Mouse (Mus musculus) kidney, postnatal 0 days (tissue): Measurements from ENCODE around the gene Il20rb. TPM values are rescaled to one million over a fixed set of nuclear protein-coding genes. Genes with fewer than 3 reads are reported as not detected.

Experiments
- ATAC-seq: fragments of 200-750 bp; cut with Nextera tagmentation; replicated peaks from 2 replicates; pipeline ENCODE4 v1.8.0; 2017; ENCODE audit warnings: low read depth, moderate number of reproducible peaks, moderate TSS enrichment, moderate library complexity; ENCODE audit not compliant: low FRiP score
- DNase-seq: peaks from one replicate; pipeline ENCODE4 v3.0.0-alpha.2; 2016; ENCODE audit warnings: low spot score
- H3K27ac ChIP-seq: fragments of 300-500 bp; sonication (generic); 2 replicates; pipeline ENCODE4 v1.5.1; 2014; ENCODE audit warnings: mild to moderate bottlenecking
- H3K27me3 ChIP-seq: fragments of 300-500 bp; sonication (generic); 2 replicates; pipeline ENCODE4 v1.6.1; 2014; ENCODE audit warnings: low read length, mixed read lengths; ENCODE audit not compliant: insufficient read depth
- H3K36me3 ChIP-seq: fragments of 300-500 bp; sonication (generic); 2 replicates; pipeline ENCODE4 v1.6.1; 2014; ENCODE audit warnings: low read length, mixed read lengths; ENCODE audit not compliant: insufficient read depth
- H3K4me1 ChIP-seq: fragments of 300-500 bp; sonication (generic); replicated peaks from 2 replicates; pipeline ENCODE4 v1.6.1; 2014; ENCODE audit warnings: antibody characterized with exemption, low read length, mixed read lengths; ENCODE audit not compliant: insufficient read depth
- H3K4me2 ChIP-seq: fragments of 300-500 bp; sonication (generic); 2 replicates; pipeline ENCODE4 v1.6.1; 2014; ENCODE audit warnings: mild to moderate bottlenecking, low read length, moderate library complexity, mixed read lengths
- H3K4me3 ChIP-seq: fragments of 300-500 bp; sonication (generic); replicated peaks from 2 replicates; pipeline ENCODE4 v1.5.1; 2014; ENCODE audit warnings: low read depth, low read length
- H3K9ac ChIP-seq: fragments of 300-500 bp; sonication (generic); 2 replicates; pipeline ENCODE4 v1.6.1; 2014; ENCODE audit warnings: low read depth, low read length
- H3K9me3 ChIP-seq: fragments of 300-500 bp; sonication (generic); replicated peaks from 2 replicates; pipeline ENCODE4 v1.6.1; 2016; ENCODE audit warnings: low read length, inconsistent platforms, mixed read lengths
- CTCF ChIP-seq: IDR thresholded peaks from 2 replicates; pipeline ENCODE4 v1.5.1; 2016; ENCODE audit warnings: antibody characterized with exemption, low read depth, mild to moderate bottlenecking, moderate library complexity
- WGBS: fragments of 180-500 bp; shearing (Covaris S2); extraction: QIAGEN DNeasy Blood & Tissue Kit; methylation state at CpG from one replicate; pipeline ENCODE4 v1.1.7; 2014; 5-methylcytosine and 5-hydroxymethylcytosine counted together
- polyA plus RNA-seq: library from polyadenylated mRNA; unstranded; fragments of >200 nt; fragmentation: Nextera tagmentation; extraction: Ambion mirVana; gene quantifications from 2 replicates; pipeline ENCODE4 v1.2.1, GENCODE M21; 2015

Gene Il20rb
- polyA plus RNA-seq, 1 experiment from 2014 or later: 1.7 TPM

DNA sequence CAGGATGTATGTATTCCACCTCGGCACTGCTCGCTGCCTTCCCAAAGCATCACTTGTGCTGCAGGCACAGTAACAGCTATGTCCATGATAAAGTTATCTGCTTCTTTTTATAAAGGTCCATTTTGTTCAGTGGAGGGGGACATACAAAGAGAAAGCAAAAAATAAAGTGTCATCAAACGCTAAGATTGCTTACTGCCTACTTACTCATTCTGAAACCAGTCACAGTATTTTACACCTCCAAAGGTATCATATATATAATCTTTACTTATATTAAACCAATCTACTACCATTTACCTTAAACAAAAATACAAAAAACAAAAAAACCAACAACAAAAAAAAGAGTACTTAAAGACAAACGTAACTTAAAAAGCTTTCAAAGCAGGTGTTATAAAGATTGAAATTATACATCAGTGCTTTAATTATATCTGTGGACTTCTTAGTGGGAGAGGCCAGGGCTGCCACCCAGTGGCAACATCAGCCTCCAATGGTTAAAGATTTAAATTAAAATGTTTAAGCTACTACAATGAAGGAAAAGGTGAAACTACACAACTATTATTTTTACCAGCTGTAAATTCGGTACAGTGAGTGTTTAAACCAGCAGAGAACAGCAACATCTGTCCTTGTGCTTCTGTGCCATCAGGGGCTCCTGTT lies 7.1 kb upstream of the Il20rb start:
- no peak overlapping the region for H3K27ac ChIP-seq
- H3K4me1 ChIP-seq: no peaks in the 10 kb centered on the region
- no peak overlapping the region for H3K4me3 ChIP-seq
- no peaks in the 10 kb centered on the region for H3K27me3 ChIP-seq
- peak; percentile 47 for TF ChIP-seq CTCF
- WGBS: 87% methylated on average over 5 of the region's 5 CpGs
- H3K9me3 ChIP-seq: no peaks in the 10 kb centered on the region
- no peak overlapping the region for H3K4me2 ChIP-seq
- 0 out of 2 replicates have a peak, but pooled peaks cover 6% of the 10 kb centered on the region for H3K36me3 ChIP-seq
- H3K9ac ChIP-seq: no peak overlapping the region
- ATAC-seq (no peak), DNase-seq (no peak)

DNA sequence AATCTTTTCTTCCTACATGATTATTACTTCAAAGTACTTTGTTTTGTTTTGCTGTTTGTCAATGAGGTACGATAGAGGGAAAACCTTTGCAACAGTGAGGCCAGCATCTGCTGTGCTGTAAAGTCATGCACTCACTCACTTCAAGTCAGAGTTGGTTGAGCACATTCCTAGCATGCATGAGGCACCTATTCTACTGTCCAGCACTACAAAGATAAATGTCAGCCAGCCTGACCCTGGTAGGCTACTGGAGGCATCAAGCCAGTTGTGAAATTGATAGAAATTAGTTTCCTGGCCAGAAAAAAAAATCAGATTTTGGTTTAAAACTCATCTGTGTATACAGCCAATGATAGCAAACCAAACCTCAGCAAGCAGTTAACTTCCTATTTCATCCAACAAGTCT lies 4.8 kb upstream of the Il20rb start:
- Histone ChIP-seq H3K4me3 (no peak overlapping the region), H3K9ac (no peak overlapping the region), H3K27me3 (no peaks in the 10 kb centered on the region), H3K27ac (no peak overlapping the region), H3K4me1 (peaks cover 4% of the 10 kb centered on the region; the same call in 1 of the 2 replicates), H3K9me3 (no peaks in the 10 kb centered on the region), H3K4me2 (no peak overlapping the region), H3K36me3 (no peaks in the 10 kb centered on the region)
- 55% methylated on average over 1 of the region's 1 CpGs for WGBS
- DNase-seq: no peak
- ATAC-seq: no peak
- no peak for TF ChIP-seq CTCF

DNA sequence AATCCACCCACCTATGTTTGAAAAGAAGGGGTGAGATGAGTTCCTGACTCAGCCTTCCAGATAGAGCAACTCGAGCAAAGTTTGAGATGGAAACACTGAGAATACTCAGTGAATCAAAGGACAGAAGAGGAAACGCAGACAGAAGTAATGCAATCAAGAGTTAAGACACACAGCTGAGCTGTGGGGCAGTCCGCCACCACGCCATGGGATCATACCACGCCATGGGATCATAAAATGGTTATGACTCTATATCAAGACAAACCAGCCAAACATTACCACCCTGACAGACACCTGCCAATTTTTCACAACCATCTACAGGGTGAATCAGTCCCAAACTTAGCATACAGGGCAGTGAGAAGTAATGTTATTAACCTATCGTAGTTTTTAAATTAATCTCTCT lies 2.4 kb upstream of the Il20rb start:
- no peak for ATAC-seq

DNA sequence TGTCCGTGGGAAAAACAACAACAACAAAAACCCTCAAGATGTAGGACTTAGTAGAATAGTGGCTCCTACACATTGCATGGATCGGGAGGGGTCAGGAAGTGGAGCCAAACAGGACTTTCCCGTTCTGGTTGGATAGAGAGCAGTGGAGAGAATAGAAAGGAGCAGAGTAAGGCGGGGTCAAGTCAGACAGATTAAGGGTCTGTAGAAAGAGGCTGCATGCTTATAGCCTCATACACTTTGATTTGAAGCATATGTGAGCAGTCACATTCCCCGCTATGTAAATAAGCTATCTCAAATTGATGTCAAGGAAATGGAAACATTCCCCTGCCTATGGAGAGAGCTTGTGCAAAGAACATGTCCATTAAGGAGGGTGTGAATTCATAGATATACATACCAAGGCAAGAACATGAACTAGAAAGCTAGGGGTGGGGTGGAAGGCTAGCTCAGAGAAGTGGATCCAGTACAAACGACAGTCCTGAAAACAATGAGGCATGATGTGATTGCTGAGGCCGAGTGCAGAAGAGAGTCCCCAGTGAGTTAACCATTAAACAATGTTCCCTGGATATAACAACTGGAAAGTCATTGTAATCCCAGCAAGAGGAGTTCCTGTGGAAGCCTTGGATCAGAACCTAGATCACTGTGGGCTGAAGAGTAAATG lies 1.6 kb upstream of the Il20rb start:
- 38% methylated on average over 7 of the region's 7 CpGs for WGBS
- no peak; the same call in 1 of the 2 replicates for ATAC-seq

More for the DNA sequence above, 2.4 kb upstream of the Il20rb start:
- H3K36me3 ChIP-seq: no peaks in the 10 kb centered on the region
- no peak overlapping the region for H3K4me3 ChIP-seq
- DNase-seq: no peak
- no peak overlapping the region for H3K4me2 ChIP-seq
- H3K4me1 ChIP-seq: peaks cover 4% of the 10 kb centered on the region; the same call in 1 of the 2 replicates
- H3K9ac ChIP-seq: no peak overlapping the region
- WGBS: 95% methylated on average over 6 of the region's 6 CpGs
- no peaks in the 10 kb centered on the region for H3K9me3 ChIP-seq
- no peaks in the 10 kb centered on the region for H3K27me3 ChIP-seq
- TF ChIP-seq CTCF: no peak
- no peak overlapping the region for H3K27ac ChIP-seq

DNA sequence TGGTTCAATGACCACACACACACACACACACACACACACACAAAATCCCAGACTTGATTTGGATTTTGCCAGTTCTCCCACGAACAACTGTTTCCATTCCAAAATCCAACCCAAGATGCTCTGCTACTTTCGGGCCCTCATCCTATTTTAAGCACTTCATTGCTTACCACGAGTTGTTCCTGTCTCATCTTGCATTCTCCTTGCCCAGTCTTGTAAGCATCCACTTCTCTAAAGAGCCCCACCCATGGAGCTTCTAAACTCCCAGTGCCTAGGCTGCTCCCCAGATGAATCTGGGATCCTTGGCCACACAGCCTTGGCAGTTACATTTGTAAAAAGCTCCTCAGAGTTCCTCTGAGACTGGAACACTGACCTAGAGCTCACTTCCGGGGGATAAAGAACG lies 3.3 kb downstream of the Il20rb start:
- H3K4me2 ChIP-seq: no peak overlapping the region
- H3K27me3 ChIP-seq: no peaks in the 10 kb centered on the region
- H3K9me3 ChIP-seq: no peaks in the 10 kb centered on the region
- ATAC-seq (no peak), DNase-seq (no peak)
- no peak overlapping the region for H3K4me3 ChIP-seq
- TF ChIP-seq CTCF: no peak
- H3K4me1 ChIP-seq: peaks cover 2% of the 10 kb centered on the region; the same call in 1 of the 2 replicates
- H3K9ac ChIP-seq: no peak overlapping the region
- WGBS: 84% methylated on average over 5 of the region's 5 CpGs
- no peaks in the 10 kb centered on the region for H3K36me3 ChIP-seq
- H3K27ac ChIP-seq: no peak overlapping the region

More for the DNA sequence above, 1.6 kb upstream of the Il20rb start:
- no peak for TF ChIP-seq CTCF
- Histone ChIP-seq H3K9ac (no peak overlapping the region), H3K27ac (peak overlapping the region; percentile 42; the same call in 1 of the 2 replicates), H3K4me1 (peaks cover 4% of the 10 kb centered on the region; the same call in 1 of the 2 replicates), H3K4me3 (no peak overlapping the region), H3K27me3 (no peaks in the 10 kb centered on the region), H3K4me2 (no peak overlapping the region), H3K36me3 (no peaks in the 10 kb centered on the region), H3K9me3 (no peaks in the 10 kb centered on the region)
- peak; percentile 74 for DNase-seq

DNA sequence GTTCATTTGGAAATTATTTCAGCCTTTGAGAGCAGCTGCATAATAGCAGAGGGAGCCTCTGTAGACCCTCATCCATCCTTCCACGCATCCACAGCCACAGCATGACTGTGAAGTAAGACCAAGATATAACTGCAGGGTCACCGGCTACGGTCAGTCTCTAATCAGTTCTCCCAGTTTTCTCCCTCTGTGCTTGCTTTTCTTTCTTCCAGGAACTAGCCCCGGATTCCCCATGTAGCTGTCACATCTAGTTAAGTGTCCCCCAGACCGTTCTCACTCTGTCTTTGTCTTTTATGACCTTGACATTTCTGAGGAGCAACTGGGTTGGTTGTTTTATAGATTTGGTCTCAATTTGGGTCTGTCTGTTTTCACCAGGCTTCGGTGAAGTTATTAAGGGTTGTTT lies 5.0 kb downstream of the Il20rb start:
- TF ChIP-seq CTCF: no peak
- no peak overlapping the region for H3K27ac ChIP-seq
- ATAC-seq (no peak), DNase-seq (no peak)
- no peak overlapping the region for H3K9ac ChIP-seq
- 57% methylated on average over 6 of the region's 6 CpGs for WGBS
- H3K27me3 ChIP-seq: no peaks in the 10 kb centered on the region
- no peaks in the 10 kb centered on the region for H3K36me3 ChIP-seq
- no peaks in the 10 kb centered on the region for H3K4me1 ChIP-seq
- H3K4me2 ChIP-seq: no peak overlapping the region
- no peak overlapping the region for H3K4me3 ChIP-seq
- H3K9me3 ChIP-seq: no peaks in the 10 kb centered on the region
